Mouse (Mus musculus) brain, embryonic 14.5 days (tissue): ENCODE results near the gene Acbd7.

Source experiments
- CTCF ChIP-seq: fragments of 200-500 bp; IDR thresholded peaks from 2 replicates; pipeline ENCODE4 v1.5.1; 2012; ENCODE audit warnings: inconsistent platforms, mild to moderate bottlenecking, moderate library complexity, borderline replicate concordance; ENCODE audit not compliant: insufficient read depth, insufficient read length; ENCODE audit errors: extremely low read depth
- POLR2A ChIP-seq: fragments of 200-500 bp; IDR thresholded peaks from 2 replicates; pipeline ENCODE4 v1.6.1; 2012; ENCODE audit warnings: mild to moderate bottlenecking, inconsistent platforms, borderline replicate concordance; ENCODE audit not compliant: poor library complexity, insufficient read depth, insufficient read length, severe bottlenecking; ENCODE audit errors: extremely low read depth

- TF ChIP-seq POLR2A = no peak
- TF ChIP-seq CTCF = no peak
Measured at GRCm38 (mm10) chr2:3323132-3323531, 12.8 kb upstream of the Acbd7 start.
